Mouse (Mus musculus) megakaryocyte-erythroid progenitor cell, adult 5-6 weeks (primary cell): ENCODE measurements around the gene Ophn1. TPM values are rescaled to one million over a fixed set of nuclear protein-coding genes. Genes with fewer than 3 reads are reported as not detected.

Experiments
- ATAC-seq: replicated peaks from 2 replicates; pipeline ENCODE4 v1.8.0; 2016; ENCODE audit warnings: mild to moderate bottlenecking, inconsistent platforms; ENCODE audit not compliant: severe bottlenecking, poor library complexity, low FRiP score, low TSS enrichment
- total RNA-seq, 2 experiments: library from RNA; stranded (forward) in 1 of 2; stranded (reverse) in 1 of 2; fragments of 200-1000, 215-1000 nt in 1 of 2; fragments of >200 nt in 1 of 2; fragmentation: Nextera tagmentation in 1 of 2; gene quantifications; 2 replicates each; pipeline ENCODE4 v1.2.3; 2014 to 2017

The Ophn1 gene
- total RNA-seq, 2 experiments from 2014 or later = 0.42 to 3.3 TPM

GRCm38 (mm10) chrX:98850869-98851268 is 40.0 kb downstream of the Ophn1 start:
- no peak for ATAC-seq

GRCm38 (mm10) chrX:98841606-98842005 is 49.2 kb downstream of the Ophn1 start:
- ATAC-seq = no peak

- no peak for ATAC-seq
Measured at GRCm38 (mm10) chrX:98835989-98836388, 54.8 kb downstream of the Ophn1 start.

DNA sequence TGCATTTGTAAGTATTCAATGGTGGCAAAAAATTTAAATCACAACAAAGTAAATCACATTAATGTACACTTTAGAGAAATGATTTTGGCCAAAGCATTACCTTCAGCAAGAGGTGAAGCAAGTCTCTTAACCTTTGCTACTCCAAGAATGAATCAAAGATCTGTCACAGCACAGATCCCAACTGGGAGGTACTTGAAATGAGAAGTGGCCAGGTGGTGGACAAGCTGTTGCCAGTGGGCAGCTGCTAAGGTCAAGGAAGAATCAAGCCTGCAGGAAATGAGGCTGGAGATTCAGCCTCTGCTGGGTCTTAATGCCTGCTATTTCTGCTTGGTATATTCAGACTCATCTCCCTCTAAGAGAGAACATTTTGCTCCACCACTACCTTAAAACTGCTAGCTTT is 87.0 kb downstream of the Ophn1 start:
- ATAC-seq = no peak

- peak; percentile 59; the same call in 1 of the 2 replicates for ATAC-seq
Measured at GRCm38 (mm10) chrX:98774247-98774950, 116.4 kb downstream of the Ophn1 start.

DNA sequence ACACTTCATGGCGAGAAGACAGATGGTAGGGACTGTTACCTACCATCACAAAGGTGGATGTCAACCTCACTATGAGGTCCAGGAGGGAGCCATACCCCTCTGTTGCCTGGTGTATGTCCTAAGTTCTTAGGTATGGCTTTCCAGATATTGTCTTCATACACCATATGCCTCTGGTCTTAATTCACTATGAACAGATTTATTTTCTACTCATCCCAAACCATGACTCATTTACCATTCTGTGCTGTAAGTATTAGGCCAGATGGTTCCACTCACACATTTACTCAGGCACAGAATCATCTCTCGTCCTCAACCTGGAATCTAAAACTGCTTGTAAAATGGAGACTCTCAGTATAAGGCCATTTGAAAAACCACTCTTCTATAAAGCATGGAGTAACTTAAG is 135.7 kb downstream of the Ophn1 start:
- no peak for ATAC-seq

DNA sequence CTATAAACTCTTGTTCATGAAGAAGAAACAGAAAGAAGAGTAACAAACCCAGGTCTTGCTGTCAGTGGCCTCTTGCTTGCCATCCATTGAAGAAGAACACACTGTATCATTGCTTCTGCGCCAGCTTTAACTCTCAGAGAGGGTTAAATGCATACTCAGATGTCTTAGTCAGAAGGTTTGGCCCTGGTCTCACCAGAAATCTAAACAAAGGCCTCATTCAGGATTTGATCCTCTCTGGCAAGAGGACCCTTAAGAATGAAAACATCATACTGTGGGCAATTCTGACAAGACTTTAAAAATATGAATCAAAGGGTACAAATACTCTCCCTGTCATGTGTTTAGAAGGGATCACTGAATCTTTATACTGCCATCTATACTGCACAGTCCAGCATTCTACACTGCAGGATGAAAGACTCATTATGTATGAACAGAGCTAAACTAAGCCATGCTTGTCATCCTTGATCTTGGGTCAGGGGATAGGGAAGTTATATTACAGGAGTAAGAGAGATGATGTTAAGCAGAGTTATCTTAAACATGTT is 139.5 kb downstream of the Ophn1 start:
- no peak for ATAC-seq

- ATAC-seq = no peak
Measured at GRCm38 (mm10) chrX:98736758-98737157, 154.1 kb downstream of the Ophn1 start.

DNA sequence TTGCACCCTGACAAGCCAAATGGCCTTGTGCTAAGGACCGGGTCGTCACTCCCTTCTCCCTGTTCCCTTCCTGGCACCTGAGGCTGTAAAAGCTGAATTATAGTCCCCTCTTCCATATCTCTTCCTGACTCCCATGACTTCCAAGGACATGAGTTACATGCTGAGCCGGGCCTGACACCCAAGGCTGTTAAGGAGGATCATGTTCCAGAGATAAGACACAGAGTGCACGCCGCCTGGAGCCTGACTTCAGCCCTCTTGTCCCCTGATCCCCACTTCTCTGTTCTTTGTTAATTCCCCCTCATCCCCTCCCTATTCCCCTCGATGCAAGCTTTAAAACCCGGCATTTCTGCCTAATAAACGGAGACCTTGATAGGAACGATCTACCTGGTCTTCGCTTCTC is 167.8 kb downstream of the Ophn1 start:
- ATAC-seq = no peak

DNA sequence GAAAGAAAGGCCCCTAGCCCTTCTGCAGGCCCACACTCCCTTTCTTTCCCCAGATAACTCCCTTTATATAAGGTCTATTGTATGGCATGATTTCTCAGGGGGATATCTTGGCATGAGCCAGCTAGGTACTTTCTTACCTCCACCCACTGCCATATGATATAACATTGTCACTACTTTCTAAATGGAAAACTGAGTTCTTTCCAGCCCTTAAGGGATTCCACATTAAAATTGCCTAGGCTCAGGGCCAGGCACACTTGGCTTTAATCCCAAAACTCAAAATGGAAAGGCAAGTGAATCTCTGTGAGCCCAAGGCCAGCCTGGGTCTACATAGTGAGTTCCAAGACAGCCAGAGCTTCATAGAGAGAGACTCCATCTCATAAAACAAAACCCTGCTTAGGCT is 183.1 kb downstream of the Ophn1 start:
- ATAC-seq = no peak

DNA sequence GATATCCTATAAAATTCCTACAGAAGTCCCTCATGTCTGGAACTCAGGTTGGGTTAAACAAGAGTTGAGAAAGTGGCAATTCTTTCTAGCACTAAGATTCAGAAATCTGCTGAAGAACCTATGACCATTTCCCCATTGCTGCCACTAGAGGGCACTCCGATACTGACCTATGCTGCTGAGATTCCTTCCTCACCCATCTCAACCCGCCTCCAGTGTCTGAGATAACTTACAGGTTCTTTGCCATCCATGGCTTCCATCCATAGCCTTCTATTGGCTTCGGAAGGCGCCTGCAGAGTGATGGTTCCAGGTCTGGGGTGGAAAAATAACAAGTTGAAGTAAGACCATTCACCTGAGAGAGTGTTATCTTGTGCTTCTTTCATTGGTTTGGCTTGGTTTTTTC is 189.2 kb downstream of the Ophn1 start:
- ATAC-seq = peak; percentile 65; the same call in 1 of the 2 replicates

DNA sequence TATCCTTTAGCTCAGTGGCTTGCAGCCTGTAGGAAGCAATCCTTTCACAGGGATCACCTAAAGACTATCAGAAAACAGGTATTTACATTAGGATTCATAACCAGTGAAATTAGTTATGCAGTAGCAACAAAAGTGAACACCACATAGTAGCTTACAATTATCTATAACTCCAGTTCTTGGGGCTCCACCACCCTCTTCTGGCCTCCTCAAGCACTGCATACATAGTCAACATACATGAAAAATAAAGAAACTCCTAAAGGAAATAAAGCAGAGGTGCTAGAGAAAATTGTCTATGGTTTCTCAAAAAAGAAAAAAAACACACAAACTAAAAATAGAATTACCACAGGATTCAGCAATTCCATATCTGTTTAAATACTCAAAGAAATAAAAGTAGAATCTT is 208.2 kb downstream of the Ophn1 start:
- no peak for ATAC-seq

DNA sequence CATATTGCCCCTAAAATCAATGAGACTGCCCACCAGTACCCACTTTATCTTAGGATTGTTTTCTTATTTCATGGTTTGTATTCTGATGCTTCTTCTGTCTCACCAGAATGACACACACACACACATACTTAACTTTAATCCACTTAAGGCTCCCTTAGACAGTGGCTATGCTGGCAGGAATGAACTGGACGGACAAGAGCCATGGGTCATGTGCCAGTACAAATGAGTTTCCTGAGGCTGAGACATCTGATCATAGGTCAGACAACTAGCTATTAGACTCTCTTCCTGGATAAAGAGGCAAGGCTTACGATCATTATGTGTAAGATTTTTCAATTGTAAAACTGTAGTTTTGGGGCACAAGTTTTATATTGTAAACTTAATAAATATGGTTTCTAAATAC is 209.5 kb downstream of the Ophn1 start:
- ATAC-seq = no peak

DNA sequence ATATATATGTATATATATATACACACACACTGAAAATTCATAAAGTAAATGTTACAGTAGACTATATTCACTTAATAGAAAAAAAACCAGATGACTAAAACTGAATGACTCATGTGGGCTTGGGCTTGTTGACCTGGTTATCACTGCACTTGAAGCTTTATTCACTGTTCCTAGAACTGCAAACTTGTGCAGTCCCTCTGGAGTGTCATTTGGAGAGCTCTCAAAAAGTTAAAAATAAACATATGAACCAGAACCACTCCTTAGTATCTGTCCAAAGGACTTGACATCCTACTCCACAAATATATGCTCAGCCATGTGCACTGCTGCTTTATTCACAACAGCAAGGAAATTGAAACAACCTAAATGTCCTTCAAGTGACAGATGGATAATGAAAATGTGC is 219.8 kb downstream of the Ophn1 start:
- no peak for ATAC-seq

DNA sequence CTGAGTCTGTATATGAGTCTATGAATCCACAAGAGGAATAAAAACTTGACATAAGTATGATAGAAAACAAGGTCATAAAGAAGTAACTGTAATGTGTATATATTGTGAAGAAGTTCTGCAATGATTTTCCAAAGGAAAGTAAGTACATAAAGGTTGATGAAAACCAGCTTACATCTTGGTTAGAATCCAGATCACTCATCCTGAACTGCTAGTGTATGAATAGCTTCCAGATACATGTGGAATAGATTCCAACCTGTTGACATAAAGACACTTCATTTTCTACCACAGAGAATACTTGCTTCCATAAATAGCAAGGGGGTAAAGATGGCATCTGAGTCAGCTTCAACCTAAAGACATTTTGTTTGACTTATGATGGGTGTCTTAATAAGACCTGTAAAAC is 239.4 kb downstream of the Ophn1 start:
- ATAC-seq = no peak

DNA sequence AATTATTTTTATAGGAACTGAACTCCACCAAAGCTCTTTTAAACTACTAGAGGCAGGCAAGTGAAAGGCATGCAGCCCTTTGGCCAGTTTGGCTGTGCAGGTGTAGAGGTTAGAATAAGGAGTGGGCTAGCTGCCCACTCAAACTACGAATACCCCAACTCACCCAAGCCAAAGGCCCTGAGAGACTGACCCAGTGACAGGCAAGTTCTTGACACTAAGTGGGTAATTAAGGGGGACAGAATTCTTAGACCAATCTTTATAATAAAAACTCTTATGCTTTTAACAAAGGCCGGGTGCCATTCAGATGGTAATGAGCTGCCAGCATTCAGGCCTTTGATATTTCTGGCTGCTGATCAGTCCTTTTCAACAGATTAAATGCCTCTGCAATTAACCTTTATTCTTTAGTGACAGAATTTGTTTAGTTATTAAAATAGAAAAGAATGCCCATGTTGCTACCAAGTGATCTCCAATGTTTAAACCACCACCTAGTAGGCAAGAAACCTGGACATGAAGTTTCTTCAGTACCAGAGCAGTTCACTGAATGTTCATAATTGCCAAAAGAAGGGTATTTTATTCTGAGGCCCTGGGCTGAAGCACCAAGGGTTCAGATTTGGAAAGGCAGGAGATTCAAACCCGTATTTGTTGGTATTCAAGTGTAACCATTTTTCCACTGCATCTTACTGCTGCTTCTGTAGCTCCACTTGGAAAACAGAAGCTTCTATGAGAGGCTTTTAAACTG is 262.0 kb downstream of the Ophn1 start:
- ATAC-seq = no peak

DNA sequence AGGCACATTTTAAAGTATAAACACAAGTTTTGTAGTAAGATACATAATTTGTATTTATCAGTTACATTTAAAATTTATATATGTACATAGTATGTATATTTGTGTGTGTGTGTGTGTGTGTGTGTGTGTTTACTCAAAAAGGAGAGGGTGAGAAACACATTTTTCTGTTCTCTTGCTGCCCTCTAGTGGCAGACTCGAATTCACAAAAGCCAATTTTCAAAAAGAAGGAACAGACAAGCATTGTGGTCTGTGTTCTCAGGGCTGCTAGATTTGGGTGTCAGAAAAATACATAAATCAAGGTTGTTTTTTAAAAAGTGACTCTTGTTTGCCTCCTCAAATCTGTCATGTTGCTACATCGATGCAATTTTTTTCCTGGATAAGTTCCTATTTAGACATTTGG is 272.0 kb downstream of the Ophn1 start:
- ATAC-seq = no peak

GRCm38 (mm10) chrX:98617426-98617825 is 273.4 kb downstream of the Ophn1 start:
- no peak for ATAC-seq

- no peak for ATAC-seq
Measured at GRCm38 (mm10) chrX:98574201-98574600, 316.6 kb downstream of the Ophn1 start.

- no peak for ATAC-seq
Measured at GRCm38 (mm10) chrX:98546458-98546857, 344.4 kb downstream of the Ophn1 start.

GRCm38 (mm10) chrX:98515329-98515728 is 375.5 kb downstream of the Ophn1 start:
- ATAC-seq = no peak
